Mouse (Mus musculus) brain, embryonic 14.5 days (tissue): ENCODE data around the gene Eddm3b.

Experiments
- CTCF ChIP-seq: fragments of 200-500 bp; IDR thresholded peaks from 2 replicates; pipeline ENCODE4 v1.5.1; 2012; ENCODE audit warnings: inconsistent platforms, mild to moderate bottlenecking, moderate library complexity, borderline replicate concordance; ENCODE audit not compliant: insufficient read depth, insufficient read length; ENCODE audit errors: extremely low read depth
- POLR2A ChIP-seq: fragments of 200-500 bp; IDR thresholded peaks from 2 replicates; pipeline ENCODE4 v1.6.1; 2012; ENCODE audit warnings: mild to moderate bottlenecking, inconsistent platforms, borderline replicate concordance; ENCODE audit not compliant: poor library complexity, insufficient read depth, insufficient read length, severe bottlenecking; ENCODE audit errors: extremely low read depth

DNA sequence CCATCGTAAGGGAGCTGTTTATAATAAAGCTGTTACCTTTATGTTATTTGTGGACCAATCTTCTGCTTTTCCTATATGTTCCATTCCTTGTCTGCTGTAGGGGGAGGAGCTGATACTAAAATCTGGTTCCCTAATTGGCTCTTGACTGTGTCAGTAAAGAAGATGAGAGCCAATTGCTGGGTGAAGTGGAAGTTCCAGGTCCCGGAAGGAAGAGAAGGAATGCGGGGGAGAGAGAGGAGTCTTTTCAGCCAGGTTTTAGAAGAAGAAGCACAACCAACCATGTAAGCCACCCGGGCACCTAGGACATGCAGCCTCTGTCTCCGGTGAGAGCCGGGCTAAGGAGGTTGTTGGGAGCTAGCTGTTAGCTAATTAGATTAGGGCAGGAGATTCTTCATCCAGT lies 11.5 kb downstream of the Eddm3b start:
- TF ChIP-seq POLR2A: no peak
- TF ChIP-seq CTCF: no peak
